Mouse (Mus musculus) lung, embryonic 16.5 days (tissue): ENCODE measurements at regions not wholly inside any gene's neighbourhood (a gene's known extent, or its start where the extent isn't known, plus 50 kb on each side); places are given as distances from the start of the nearest gene placed in this dataset.

ENCODE experiments used
- ATAC-seq: fragments of 200-750 bp; cut with Nextera tagmentation; 2 replicates; pipeline ENCODE4 v1.8.0; 2017; ENCODE audit warnings: low read depth, mild to moderate bottlenecking, moderate library complexity
- H3K27ac ChIP-seq: fragments of 300-500 bp; sonication (generic); 2 replicates; pipeline ENCODE4 v1.5.1; 2014; ENCODE audit warnings: mild to moderate bottlenecking, control low read depth, low read length
- H3K27me3 ChIP-seq: fragments of 300-500 bp; sonication (generic); 2 replicates; pipeline ENCODE4 v1.6.1; 2014; ENCODE audit warnings: low read depth, low read length, mixed read lengths; ENCODE audit not compliant: control insufficient read depth, insufficient read depth
- H3K36me3 ChIP-seq: fragments of 300-500 bp; sonication (generic); 2 replicates; pipeline ENCODE4 v1.6.1; 2014; ENCODE audit warnings: low read length; ENCODE audit not compliant: control insufficient read depth, insufficient read depth
- H3K4me1 ChIP-seq: fragments of 300-500 bp; sonication (generic); replicated peaks from 2 replicates; pipeline ENCODE4 v1.6.1; 2014; ENCODE audit warnings: low read length, mixed read lengths; ENCODE audit not compliant: control insufficient read depth, insufficient read depth
- H3K4me2 ChIP-seq: fragments of 300-500 bp; sonication (generic); 2 replicates; pipeline ENCODE4 v1.6.1; 2014; ENCODE audit warnings: low read depth, low read length, control low read depth
- H3K4me3 ChIP-seq: fragments of 300-500 bp; sonication (generic); 2 replicates; pipeline ENCODE4 v1.5.1; 2014; ENCODE audit warnings: mild to moderate bottlenecking, low read length, control low read depth
- H3K9ac ChIP-seq: fragments of 300-500 bp; sonication (generic); 2 replicates; pipeline ENCODE4 v1.6.1; 2014; ENCODE audit warnings: low read length, control low read depth
- H3K9me3 ChIP-seq: fragments of 300-500 bp; sonication (generic); 2 replicates; pipeline ENCODE4 v1.6.1; 2016; ENCODE audit warnings: low read length; ENCODE audit not compliant: control insufficient read depth
- whole genome bisulfite sequencing: fragments of 180-500 bp; shearing (Covaris S2); extraction: QIAGEN DNeasy Blood & Tissue Kit; methylation state at CpG from one replicate; pipeline ENCODE4 v1.1.7; 2014; 5-methylcytosine and 5-hydroxymethylcytosine counted together

DNA sequence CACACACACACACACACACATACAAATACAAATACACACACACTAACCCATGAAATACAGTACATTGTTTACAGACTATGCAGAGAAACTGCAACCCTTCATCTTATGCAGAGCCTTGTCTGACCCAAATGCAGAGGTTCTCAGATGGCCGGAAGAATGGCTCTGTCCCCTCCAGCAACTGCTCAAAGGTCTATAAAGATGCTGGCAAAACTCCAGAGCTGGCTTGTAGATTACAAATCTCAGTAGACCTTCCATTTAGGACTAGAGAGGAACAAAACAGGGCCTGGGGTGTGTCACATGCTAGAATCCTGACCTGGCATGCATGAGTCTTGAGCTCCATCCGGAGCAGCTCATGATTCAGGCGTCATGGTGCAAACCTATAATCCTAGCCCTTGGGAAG lies 364.4 kb upstream of the Runx1 start:
- no peaks in the 10 kb centered on the region for H3K4me1 ChIP-seq
- H3K4me3 ChIP-seq = no peak overlapping the region
- no peaks in the 10 kb centered on the region for H3K27me3 ChIP-seq
- H3K36me3 ChIP-seq = no peaks in the 10 kb centered on the region
- no peak overlapping the region for H3K9ac ChIP-seq
- ATAC-seq = no peak
- H3K27ac ChIP-seq = no peak overlapping the region
- no peaks in the 10 kb centered on the region for H3K9me3 ChIP-seq
- H3K4me2 ChIP-seq = no peak overlapping the region
- WGBS = 70% methylated on average over 3 of the region's 3 CpGs

DNA sequence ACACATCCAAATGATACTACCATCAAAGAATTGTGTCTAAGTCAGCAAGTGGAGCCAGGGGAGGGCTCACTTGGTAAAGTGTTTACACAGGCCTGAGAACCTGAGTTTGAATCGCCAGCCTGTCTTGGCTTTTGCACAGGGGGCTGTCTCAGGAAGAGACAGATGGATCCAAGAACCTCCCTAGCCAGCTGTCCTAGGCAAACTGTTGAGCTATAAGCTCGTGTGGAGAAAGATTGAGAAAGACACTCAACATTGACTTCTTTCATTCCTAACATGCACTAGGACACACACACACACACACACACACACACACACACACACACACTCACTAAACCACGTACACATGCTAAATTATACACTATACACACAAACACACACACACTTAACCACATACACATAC lies 363.9 kb upstream of the Runx1 start:
- no peaks in the 10 kb centered on the region for H3K9me3 ChIP-seq
- 45% methylated on average over 3 of the region's 3 CpGs for WGBS
- no peak for ATAC-seq
- no peak overlapping the region for H3K4me3 ChIP-seq
- no peaks in the 10 kb centered on the region for H3K36me3 ChIP-seq
- H3K4me2 ChIP-seq = no peak overlapping the region
- H3K4me1 ChIP-seq = no peaks in the 10 kb centered on the region
- H3K27ac ChIP-seq = no peak overlapping the region
- H3K27me3 ChIP-seq = no peaks in the 10 kb centered on the region
- H3K9ac ChIP-seq = no peak overlapping the region

DNA sequence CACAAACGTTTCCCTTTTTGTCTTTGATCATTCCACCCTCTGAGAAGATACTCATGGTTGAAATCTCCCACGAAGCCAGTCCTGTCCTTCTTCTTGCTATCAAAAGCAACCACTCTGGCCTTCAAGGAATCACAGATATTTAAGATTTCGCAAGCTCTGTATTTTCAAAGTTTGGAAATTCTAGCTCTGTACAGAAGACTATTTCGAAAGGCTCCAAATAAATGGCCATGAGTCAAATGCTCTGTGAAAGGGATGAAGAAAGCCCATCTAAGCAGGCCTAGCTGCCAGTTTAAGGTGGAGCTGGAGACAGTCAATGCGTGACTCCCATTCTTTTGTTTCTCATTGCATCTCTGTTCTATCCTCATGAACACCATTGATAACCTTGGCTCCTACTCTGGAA lies 363.5 kb upstream of the Runx1 start:
- 72% methylated on average over 5 of the region's 5 CpGs for WGBS
- no peak for ATAC-seq
- H3K36me3 ChIP-seq = no peaks in the 10 kb centered on the region
- no peaks in the 10 kb centered on the region for H3K9me3 ChIP-seq
- no peak overlapping the region for H3K27ac ChIP-seq
- H3K4me2 ChIP-seq = no peak overlapping the region
- H3K9ac ChIP-seq = no peak overlapping the region
- no peaks in the 10 kb centered on the region for H3K27me3 ChIP-seq
- no peak overlapping the region for H3K4me3 ChIP-seq
- no peaks in the 10 kb centered on the region for H3K4me1 ChIP-seq

DNA sequence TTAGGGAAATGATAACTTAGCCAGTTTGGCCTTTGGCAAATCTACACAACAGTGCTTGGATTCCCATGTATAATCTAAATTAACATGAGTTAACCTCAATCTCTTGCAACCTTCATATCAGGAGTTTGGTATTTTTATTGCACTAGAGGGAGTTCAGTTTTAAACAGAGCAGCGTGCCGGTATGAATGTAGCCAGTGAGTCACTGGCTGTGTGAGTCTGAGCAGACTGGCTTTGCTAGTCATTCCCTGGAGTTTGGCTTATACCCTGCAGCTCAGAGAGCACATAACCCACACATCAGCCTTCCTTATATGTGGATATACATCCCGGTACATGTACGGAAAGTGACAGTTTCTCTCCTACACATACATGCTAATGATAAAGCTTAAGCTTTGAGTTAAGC lies 360.6 kb upstream of the Runx1 start:
- H3K9ac ChIP-seq = no peak overlapping the region
- H3K4me3 ChIP-seq = no peak overlapping the region
- ATAC-seq = no peak
- H3K36me3 ChIP-seq = no peaks in the 10 kb centered on the region
- H3K27me3 ChIP-seq = no peaks in the 10 kb centered on the region
- no peak overlapping the region for H3K4me2 ChIP-seq
- no peak overlapping the region for H3K27ac ChIP-seq
- no peaks in the 10 kb centered on the region for H3K9me3 ChIP-seq
- WGBS = 78% methylated on average over 4 of the region's 4 CpGs
- no peaks in the 10 kb centered on the region for H3K4me1 ChIP-seq

DNA sequence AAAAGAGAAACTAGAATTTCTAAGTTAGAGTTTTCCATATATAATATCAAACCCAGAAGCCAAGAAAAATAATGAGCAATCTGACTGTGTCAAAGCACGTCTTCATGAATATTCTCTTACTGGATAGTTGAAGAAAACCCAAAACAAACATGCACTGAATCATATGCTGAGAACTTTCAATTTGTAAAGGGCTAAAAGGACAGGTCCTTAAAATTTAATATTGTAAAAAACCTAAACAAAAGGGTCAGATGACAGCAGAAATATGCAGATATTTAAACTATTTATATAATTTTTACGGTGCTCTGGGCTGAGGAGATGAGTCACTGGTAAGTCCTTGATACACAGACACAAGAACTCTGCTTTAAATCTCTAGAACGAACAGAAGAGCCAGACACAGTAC lies 356.7 kb upstream of the Runx1 start:
- no peak overlapping the region for H3K4me2 ChIP-seq
- no peak overlapping the region for H3K4me3 ChIP-seq
- 55% methylated on average over 3 of the region's 3 CpGs for WGBS
- no peaks in the 10 kb centered on the region for H3K4me1 ChIP-seq
- no peaks in the 10 kb centered on the region for H3K9me3 ChIP-seq
- no peak for ATAC-seq
- H3K27me3 ChIP-seq = no peaks in the 10 kb centered on the region
- H3K36me3 ChIP-seq = no peaks in the 10 kb centered on the region
- no peak overlapping the region for H3K9ac ChIP-seq
- no peak overlapping the region for H3K27ac ChIP-seq

DNA sequence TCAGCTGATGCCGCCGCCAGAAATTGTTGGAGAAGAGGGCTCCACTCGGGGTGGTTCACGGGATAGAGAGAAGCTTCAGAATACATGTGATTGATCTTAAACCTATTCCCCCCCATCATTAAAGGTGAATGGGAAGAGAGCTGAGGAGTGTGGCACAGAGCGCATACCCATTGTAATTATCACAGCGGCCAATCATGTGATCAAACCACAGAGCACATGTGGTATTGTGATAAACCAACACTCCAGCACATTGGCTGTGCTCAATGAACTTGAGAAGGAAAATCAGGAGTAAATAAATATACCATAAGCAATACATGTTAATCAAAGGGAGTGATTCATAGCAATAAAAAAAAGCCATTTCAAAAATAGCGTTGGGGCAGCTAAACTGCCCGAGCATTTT lies 355.5 kb upstream of the Runx1 start:
- no peaks in the 10 kb centered on the region for H3K27me3 ChIP-seq
- H3K9me3 ChIP-seq = no peaks in the 10 kb centered on the region
- H3K27ac ChIP-seq = no peak overlapping the region
- no peaks in the 10 kb centered on the region for H3K36me3 ChIP-seq
- H3K4me3 ChIP-seq = no peak overlapping the region
- H3K4me2 ChIP-seq = no peak overlapping the region
- 88% methylated on average over 8 of the region's 8 CpGs for WGBS
- no peaks in the 10 kb centered on the region for H3K4me1 ChIP-seq
- ATAC-seq = no peak
- no peak overlapping the region for H3K9ac ChIP-seq

DNA sequence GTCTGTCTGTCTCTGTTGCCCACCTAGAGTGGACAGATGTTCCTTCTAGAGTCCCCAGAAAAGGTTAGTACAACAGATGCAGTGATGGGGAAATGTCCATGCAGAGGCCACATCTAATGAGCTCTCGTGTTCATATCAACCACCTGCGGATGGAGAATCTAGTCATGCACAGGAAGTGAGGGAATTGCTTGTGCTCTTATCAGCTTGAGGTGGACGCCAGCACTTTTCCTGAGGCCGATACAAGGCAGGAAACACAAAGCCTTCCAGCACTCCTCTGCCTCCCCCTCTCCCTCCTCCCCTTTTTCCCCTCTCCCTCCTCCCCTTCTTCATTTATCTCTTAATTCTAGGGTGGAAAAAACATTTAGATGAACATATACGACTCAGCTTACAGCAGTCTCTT lies 354.3 kb upstream of the Runx1 start:
- Histone ChIP-seq H3K36me3 (no peaks in the 10 kb centered on the region), H3K9ac (no peak overlapping the region), H3K27ac (no peak overlapping the region), H3K4me3 (no peak overlapping the region), H3K4me2 (no peak overlapping the region), H3K4me1 (no peaks in the 10 kb centered on the region), H3K27me3 (no peaks in the 10 kb centered on the region), H3K9me3 (no peaks in the 10 kb centered on the region)
- ATAC-seq = no peak
- WGBS = 37% methylated on average over 5 of the region's 5 CpGs

DNA sequence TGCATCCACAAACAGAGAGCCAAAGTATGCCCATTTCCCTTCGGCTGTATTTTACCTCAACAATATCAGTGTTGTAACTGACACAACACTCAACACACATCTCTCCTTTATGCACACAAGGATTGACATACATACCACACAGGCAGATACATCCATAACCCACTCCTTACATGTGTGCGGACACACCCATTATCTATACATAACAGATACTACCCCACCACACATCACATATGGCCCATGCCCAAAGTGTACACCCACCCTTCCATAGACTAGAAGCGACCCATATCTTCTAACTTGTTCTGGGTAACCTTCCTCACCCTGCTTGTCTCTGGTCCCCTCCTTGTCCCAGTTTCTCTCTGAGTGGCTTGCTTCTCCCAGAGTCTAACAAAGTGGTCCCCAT lies 340.7 kb upstream of the Runx1 start:
- H3K4me1 ChIP-seq = no peaks in the 10 kb centered on the region
- no peaks in the 10 kb centered on the region for H3K36me3 ChIP-seq
- no peaks in the 10 kb centered on the region for H3K27me3 ChIP-seq
- ATAC-seq = no peak
- 87% methylated on average over 3 of the region's 3 CpGs for WGBS
- H3K4me3 ChIP-seq = no peak overlapping the region
- H3K9me3 ChIP-seq = no peaks in the 10 kb centered on the region
- H3K9ac ChIP-seq = no peak overlapping the region
- H3K4me2 ChIP-seq = no peak overlapping the region
- no peak overlapping the region for H3K27ac ChIP-seq

DNA sequence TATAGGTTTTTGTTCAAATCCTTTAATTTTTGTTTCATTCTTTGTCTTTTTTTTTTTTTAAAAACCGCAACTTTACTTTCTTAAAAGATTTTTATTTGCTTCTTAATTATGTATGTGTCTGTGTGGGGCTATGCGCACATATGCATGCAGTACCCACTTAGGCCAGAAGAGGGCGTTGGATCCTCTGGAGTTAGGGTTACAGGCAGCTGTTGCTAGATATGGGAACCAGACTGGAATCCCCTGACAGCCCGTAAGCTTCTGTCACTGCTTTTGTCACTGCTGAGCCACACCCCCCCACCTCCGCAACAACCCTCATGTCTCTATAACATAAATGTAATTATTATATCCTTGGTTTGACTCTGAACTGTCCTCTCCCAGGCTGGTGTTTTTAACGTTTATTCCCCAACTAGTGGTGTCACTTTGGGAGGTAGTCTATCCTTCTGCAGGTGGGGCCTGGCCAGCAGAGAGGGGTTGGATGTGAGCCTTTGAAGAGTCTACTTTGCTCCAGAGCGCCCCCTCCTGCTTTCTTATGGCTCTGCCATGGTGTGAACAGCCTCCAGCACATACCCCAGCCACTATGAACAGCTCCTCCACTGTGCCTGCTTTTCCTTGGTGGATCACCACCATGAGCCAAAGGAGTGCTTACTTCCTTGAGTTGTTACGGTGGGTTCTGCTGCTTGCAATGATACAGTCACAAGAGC lies 332.7 kb upstream of the Runx1 start:
- H3K27ac ChIP-seq = no peak overlapping the region
- no peaks in the 10 kb centered on the region for H3K27me3 ChIP-seq
- WGBS = 79% methylated on average over 8 of the region's 8 CpGs
- 0 out of 2 replicates have a peak, but pooled peaks cover 2% of the 10 kb centered on the region for H3K9me3 ChIP-seq
- no peaks in the 10 kb centered on the region for H3K36me3 ChIP-seq
- no peak overlapping the region for H3K4me2 ChIP-seq
- H3K9ac ChIP-seq = no peak overlapping the region
- no peak overlapping the region for H3K4me3 ChIP-seq
- H3K4me1 ChIP-seq = no peaks in the 10 kb centered on the region
- ATAC-seq = no peak
